Mouse (Mus musculus) right cerebral cortex, adult 2 months (tissue): ENCODE measurements around the gene Spats2.
A peak's percentile ranks its signal among the peaks of the same experiment; 100 is the strongest.

Experiments used
- DNase-seq, 2 experiments: peaks; one replicate each; pipeline ENCODE4 v3.0.0; 2021 to 2022; ENCODE audit warnings: low spot score in 2 of 2

Gene Spats2

DNA sequence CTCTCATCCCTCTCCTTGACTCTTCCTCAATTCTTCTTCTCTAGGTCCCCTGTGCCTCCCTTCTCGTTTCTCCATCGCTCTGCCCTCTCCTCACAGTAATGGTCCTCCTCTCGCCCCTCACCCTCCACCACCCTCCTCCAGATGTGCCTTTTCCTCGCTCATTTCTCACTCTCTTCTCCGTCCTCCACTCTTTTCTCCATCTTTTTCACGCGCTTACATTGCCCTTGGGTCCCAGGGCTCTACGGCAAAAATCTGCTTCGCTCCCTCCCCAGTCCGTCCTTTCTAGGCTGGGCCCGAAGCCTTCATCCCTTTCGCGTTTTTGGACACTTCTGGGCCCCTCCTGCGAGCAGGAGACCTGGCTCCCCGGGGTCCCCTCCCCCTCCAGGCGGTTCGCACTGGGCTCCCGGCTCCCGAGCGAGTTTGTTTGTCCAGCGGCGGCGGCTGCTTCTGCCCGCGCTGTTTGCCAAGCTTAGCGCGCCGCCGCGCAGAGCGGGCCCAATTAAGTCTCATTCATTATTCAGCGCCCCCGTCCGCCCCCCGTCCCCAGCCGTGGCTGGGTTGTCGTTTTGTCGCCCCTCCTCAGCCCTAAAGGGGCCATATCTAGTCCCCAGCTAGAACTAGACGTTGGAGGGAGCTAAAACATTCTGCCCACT is 27.8 kb upstream of the Spats2 start:
- peak in 1 of 2 experiments; percentile 19 for DNase-seq

DNA sequence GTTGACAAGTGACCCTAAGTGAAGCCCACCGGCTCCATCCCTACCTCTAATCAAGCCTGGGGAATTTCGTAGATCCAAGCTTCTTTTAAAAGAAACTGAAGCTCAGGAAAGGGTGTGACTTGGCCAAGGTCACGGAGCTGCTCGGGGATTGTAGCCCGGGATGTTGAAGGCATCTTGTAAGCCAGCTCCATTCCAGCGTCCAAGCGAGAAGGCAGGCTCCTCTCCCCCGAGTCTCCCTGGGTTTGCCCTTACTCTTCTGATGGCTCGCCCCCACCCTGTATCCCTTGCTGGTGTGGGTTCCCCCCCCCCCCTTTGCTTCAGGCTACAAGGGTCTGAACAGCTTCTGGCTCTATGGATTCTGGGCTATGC is 27.2 kb upstream of the Spats2 start:
- DNase-seq: no peak

DNA sequence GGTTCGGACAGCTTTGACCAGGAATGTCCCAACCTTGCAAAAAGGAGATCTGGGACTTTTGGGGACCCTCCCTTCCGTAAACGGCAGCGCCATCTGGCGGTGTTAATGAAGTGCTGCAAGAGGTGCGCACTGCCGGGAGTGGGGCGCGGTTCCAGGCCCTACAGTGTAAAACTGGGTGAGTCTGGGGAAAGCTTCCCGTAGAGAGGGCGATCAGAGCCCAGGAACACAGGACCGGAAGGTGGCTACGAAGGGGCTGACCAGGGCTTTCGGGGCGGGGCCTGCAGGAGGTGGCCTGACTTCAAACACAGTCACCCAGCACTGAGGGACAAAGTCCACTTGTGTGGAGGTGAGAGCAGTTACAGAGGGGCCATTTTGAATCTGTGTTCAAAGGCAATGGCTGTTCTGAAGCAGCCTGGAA is 26.6 kb upstream of the Spats2 start:
- DNase-seq: no peak

DNA sequence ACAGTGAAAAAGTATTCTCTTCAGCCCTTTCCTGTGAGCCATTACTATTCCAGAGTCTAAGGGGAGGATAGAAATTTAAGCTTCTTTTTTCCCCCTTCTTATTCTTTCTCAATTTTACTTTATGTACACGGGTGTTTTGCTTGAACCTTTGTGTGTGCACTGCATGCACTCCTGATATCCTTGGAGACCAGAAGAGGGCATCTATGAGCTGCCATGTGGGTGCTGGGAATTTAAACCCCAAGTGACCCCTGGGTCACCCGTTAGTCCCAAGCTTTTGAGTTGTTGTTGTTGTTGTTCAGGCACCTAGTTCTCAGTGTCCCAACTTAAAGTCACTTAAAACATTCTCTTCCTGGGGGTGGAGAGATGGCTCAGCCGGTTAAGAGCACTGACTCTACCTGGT is 25.7 kb upstream of the Spats2 start:
- DNase-seq: no peak

GRCm38 (mm10) chr15:99105238-99105637 is 20.5 kb upstream of the Spats2 start:
- no peak for DNase-seq

DNA sequence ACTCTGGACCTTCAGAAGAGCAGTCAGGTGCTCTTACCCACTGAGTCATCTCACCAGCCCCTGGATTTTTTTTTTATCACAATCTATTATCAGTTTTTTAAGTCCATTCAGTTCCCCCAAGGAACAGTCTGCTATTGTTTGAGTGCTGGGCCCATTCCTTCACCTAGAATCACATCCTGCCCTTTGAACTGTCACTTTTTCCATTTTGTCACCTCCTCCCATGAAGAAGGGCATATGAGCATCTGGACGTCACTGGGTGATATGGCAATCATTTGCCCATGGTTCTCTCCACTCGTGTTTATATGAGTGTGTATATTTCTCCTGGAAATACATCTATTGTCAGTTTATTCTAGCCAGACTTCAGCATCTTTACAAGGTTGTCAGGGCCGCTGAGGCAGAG is 17.9 kb upstream of the Spats2 start:
- no peak for DNase-seq

GRCm38 (mm10) chr15:99111139-99111538 is 14.6 kb upstream of the Spats2 start:
- no peak for DNase-seq

GRCm38 (mm10) chr15:99111809-99112208 is 13.9 kb upstream of the Spats2 start:
- DNase-seq: no peak

DNA sequence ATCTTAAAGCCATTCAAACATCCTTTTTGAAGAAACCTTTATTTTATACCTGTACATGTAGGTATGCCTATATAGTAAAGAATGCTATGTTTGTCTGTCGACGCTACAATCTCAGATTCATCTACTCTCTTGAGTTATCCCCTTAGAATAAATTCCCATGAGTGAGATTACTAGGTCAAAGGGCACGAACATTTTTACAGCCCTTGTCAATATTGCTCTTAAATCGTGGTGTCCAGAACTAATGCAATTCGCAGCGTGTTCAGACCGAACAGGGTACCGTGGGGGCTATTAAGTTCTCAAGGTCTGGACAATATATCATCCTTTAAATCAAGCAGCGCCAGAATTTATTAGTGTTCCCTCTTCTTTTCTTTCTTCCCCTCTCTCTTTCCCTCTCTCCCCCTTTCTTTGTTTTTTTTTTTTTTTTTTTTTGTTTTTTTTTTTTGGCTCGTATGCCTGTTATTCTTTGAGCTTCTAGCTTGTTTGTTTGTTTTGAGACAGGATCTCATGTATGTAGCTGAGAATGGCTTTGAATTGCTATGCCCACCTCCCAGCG is 12.8 kb upstream of the Spats2 start:
- DNase-seq: no peak

GRCm38 (mm10) chr15:99113396-99113975 is 12.2 kb upstream of the Spats2 start:
- DNase-seq: no peak

DNA sequence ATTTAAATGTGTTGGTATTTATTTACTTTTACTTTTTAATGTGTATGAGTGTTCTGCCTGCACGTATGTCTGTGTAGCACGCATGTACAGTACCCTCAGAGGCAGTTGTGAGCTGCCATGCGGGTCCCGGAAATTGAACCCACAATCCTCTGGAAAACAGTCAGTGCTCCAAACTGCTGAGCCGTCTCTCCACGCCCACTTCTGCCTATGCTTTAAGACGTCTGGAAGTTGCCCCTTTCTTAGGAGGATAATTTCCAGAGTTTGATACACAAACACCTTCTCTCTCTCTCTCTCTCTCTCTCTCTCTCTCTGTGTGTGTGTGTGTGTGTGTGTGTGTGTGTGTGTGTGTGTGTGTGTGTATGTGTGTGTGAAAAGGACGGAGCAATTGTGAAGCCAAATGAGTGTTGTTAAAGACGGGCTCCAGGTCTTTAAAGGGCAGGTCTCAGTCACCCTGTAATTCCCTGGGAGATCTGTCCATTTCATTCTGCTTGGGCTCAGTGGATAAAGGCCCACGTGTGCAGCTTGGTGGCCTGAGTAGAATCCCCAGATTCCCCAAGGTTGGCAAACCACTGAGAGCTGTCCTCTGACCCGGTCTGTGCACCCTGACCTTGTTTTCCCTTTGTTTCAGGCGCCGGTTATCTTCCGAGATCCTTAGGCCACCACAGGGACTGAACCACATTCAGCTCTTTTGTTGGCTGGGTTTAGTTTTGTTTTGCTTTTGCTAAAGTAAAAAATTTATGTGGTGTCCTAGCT is 11.2 kb upstream of the Spats2 start:
- no peak for DNase-seq

DNA sequence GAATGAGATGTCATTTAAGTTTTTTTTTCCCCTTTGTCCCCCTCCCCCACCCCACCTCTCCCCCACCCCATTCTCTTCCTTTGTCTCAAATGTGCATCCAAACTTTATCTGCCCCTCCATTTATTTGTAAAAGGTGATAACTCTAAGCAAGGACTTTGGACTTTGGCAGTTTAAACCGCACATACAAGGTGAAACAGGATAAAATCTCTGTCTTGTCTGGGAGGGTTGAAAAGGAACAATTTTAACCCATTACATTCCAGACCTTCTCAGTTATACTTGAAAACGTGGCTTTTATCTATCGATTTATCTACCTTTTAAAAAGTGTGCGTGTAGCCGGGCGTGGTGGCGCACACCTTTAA is 10.7 kb upstream of the Spats2 start:
- DNase-seq: no peak

GRCm38 (mm10) chr15:99116539-99116938 is 9.2 kb upstream of the Spats2 start:
- no peak for DNase-seq

DNA sequence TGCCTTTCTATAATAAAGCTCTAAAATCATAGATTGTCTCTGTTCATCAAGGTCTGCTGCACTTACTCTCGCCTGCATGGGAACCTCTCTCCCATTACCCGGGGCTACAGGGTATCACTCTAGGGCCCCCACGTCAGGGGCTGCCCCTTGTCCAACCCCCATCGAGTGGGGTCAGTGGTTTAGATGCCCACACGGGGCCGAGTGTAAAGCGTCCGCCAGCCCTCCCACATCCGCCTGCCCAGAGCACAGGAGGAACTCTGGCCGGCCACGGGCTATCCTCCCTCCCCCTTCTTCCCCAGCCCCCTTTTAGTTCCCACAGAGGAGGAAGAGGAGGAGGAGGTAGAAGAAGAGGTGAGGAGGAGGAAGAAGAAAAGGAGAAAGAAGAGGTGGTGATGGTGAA is 4.9 kb upstream of the Spats2 start:
- no peak for DNase-seq

DNA sequence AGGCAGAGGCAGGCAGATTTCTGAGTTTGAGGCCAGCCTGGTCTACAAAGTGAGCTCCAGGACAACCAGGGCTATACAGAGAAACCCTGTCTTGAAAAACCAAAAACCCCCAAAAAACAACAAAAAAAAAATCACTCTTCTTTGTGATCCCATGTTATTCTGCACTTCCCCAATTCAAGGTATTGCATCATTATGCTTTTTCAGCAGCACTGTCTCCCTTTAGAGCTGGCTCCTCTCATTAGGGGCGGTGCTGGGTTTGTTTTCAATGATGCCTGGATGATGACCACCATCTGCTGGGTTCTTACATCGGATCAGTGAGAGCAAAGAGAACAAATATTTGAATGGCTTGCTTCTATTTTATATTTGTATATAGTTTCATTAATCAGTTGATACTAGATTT is 3.1 kb upstream of the Spats2 start:
- no peak for DNase-seq

DNA sequence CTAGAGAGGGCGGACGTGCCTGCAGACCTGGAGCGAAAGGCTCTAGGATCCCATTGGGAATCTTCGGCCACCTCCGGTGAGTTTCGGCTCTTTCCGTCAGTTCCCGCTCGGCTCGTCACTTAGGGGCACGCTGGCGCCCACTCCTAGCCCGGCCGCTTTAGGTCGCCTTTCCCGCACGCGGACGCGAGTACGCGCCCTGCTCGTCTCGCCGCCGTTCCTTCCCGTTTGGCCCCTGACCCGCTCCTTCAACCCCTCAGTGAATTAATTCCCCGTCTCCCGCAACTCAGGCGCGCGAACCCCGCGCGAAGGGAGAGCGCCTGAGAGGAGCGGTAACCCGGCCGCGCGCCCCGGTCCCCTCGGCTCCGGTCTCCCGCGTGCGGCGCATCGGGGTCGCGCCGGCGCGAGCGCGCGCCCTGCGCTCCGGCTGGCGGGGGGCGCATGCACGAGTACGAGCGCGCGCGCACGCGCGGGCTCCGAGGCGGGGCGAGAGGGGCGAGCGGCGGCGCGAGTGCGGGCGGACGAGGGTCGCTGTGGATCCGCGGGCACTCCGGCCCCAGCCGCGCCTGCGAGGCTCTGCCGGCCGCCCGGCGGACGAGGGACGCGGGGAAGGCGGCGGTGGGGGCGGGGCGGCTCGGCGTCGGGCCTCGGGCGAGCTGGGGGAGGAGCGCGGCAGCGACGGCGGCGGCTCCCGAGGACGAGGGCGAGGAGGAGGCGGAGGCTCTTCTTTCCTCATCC is 532 bp downstream of the Spats2 start:
- DNase-seq: peak; percentile 93 to 94

- DNase-seq: peak in 1 of 2 experiments; percentile 32
Observed at GRCm38 (mm10) chr15:99126816-99127365, 1.2 kb downstream of the Spats2 start.

GRCm38 (mm10) chr15:99127851-99128522 is 2.3 kb downstream of the Spats2 start:
- no peak for DNase-seq

- DNase-seq: no peak
Observed at GRCm38 (mm10) chr15:99129441-99129840, 3.7 kb downstream of the Spats2 start.

DNA sequence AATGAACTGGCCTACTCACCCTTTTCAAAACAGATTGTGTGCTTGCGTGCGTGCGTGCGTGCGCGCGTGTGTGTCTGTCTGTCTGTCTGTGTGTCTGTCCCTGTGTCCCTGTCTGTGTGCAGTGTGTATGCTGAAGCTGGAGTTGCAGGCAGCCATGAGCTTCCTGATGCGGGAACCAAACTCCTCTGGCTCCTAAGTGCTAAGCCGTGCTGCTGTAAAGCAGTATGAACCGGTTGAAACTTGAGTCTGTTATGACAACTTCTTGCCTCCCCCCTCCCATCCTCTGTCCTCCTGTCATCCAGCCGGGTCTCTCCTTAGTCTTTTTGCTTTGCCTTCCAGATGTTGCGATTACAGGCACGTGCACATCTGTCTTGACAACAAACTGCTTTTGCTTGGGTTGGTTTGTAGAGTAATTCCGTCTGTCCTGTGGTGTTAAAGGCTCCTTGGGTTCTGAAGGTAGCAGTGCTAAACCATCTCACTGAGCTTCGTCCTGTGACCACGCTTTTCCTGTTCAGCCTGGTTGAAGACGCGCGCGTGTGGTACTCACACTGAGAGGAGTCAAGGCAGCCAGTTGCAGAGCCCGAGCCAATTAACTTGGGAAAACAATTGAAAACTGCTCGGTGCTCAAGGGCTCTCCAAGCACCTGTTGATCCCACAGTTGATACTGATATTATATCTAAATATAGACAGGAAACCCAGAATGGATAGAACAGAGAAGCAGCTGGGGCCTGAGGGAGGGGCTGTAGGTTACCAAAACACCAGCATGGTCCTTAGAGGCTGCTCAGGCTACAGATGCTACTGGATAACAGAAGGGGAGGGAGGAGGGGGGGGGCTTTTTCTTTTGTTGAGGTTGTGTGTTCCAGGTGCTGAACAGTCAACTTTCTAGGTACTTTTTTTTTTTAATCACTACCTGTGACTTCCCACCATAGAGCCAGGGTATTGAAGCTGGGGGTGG is 4.5 kb downstream of the Spats2 start:
- DNase-seq: no peak
